In the genomic region with DNA sequence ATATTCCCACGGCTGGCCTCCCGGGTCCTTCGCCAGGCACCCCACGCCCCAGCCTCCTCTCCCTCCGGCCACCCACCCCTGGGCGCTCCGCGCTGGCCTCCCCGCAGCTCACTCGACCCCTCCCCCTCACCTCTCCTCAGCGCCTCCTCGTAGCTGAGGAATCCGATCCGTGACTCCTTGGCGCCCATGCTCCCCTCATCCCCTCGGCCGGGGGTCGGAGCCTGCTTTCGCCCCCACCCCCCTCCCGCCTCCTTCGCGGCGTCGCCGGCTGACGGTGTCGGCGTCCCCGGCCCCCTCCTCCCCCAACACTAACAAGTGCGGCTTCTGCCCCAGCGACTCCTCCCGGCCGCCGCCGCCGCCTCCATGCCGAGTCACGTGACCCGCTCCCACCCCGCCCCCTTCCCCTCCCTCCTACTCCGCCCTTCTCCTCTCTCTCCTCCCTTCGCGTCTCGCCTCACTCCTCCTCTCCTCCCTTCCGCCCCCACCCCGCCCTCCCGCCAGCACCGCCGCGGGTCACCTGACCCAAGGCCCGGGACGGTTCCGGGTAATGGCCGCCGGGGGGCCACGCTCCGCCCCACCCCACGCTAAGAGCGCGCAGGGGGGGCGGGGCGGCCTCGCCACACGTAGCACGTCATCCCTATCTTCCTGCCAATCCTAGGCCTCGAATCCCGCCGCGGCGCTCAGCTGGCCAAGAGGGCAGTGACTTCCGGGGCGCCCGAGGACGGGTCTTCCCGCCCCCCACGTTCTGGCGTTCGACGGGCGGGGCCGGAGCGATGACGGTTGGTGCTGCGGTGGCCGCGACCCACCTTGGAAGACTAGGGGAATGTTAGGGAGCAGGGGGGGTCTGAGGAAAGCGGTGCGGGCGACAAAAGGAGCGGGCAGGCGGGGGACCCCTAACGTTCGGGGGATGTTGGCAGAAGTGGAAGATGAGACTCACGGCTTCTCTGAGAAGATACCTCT, we compare ENCODE assay signal across 8 mouse cellular contexts. TPM values are rescaled to one million over a fixed set of nuclear protein-coding genes. Genes with fewer than 3 reads are reported as not detected.
DNase-seq lines count a peak whose midpoint lies in the region; ATAC-seq and TF ChIP-seq lines count a peak whose summit lies in the region.

Gene Usp32 (minus strand): TSS at position 581 of the 960 bp plus-strand sequence.

- peaks cover 0 to 21% of the 10 kb centered on the region in 2 experiments; a peak in 3 of 4 replicates for H3K4me1 ChIP-seq in CH12.LX (ENCODE audit: control insufficient read depth in 1 of 2, insufficient read depth in 2 of 2)
- no peaks in the 10 kb centered on the region for H3K4me1 ChIP-seq in forebrain, embryonic 11.5 days (replicated peaks; ENCODE audit: control insufficient read depth, insufficient read depth, low read length)
- peaks cover 2% of the 10 kb centered on the region; the same call in 1 of the 2 replicates for H3K4me1 ChIP-seq in heart, embryonic 16.5 days (ENCODE audit: control insufficient read depth, insufficient read depth, low read length)
- H3K4me1 ChIP-seq in liver, embryonic 16.5 days (ENCODE audit: control insufficient read depth, low read depth, low read length), result peaks cover 20% of the 10 kb centered on the region
- peaks cover 23% of the 10 kb centered on the region for H3K4me1 ChIP-seq in neural tube, embryonic 13.5 days (replicated peaks)
- no peaks in the 10 kb centered on the region; the same call in none of the 2 replicates for H3K4me1 ChIP-seq in testis, adult 2 months (ENCODE audit: control insufficient read depth, insufficient read depth, low read length)

- under 1% methylated on average over 72 of the region's 94 CpGs for WGBS in forebrain, embryonic 11.5 days
- WGBS in heart, embryonic 16.5 days, result under 1% methylated on average over 78 of the region's 94 CpGs
- under 1% methylated on average over 88 of the region's 94 CpGs for WGBS in liver, embryonic 16.5 days (ENCODE audit: insufficient replicate concordance)
- WGBS in neural tube, embryonic 13.5 days, result 1% methylated on average over 87 of the region's 94 CpGs

- H3K9ac ChIP-seq in CH12.LX (ENCODE audit: insufficient read depth, low read depth), result peak within 1 kb of the TSS; percentile 87
- H3K9ac ChIP-seq in forebrain, embryonic 11.5 days (ENCODE audit: low read length), result peak within 1 kb of the TSS; percentile 82
- H3K9ac ChIP-seq in heart, embryonic 16.5 days (ENCODE audit: low read length), result peak within 1 kb of the TSS; percentile 89
- H3K9ac ChIP-seq in liver, embryonic 16.5 days (ENCODE audit: low read depth, low read length), result peak within 1 kb of the TSS; percentile 92
- H3K9ac ChIP-seq in neural tube, embryonic 13.5 days, result peak within 1 kb of the TSS; percentile 91

- H3K36me3 ChIP-seq in CH12.LX (replicated peaks in 1 of 2; ENCODE audit: control insufficient read depth in 1 of 2, insufficient read depth in 1 of 2, low read length in 1 of 2), result peaks cover 0 to 5% of the 10 kb centered on the region in 2 experiments
- H3K36me3 ChIP-seq in forebrain, embryonic 11.5 days (ENCODE audit: control insufficient read depth, insufficient read depth, low read length), result no peaks in the 10 kb centered on the region
- H3K36me3 ChIP-seq in heart, embryonic 16.5 days (ENCODE audit: control insufficient read depth, insufficient read depth), result no peaks in the 10 kb centered on the region
- H3K36me3 ChIP-seq in liver, embryonic 16.5 days (ENCODE audit: control insufficient read depth, insufficient read depth), result peaks cover 9% of the 10 kb centered on the region
- H3K36me3 ChIP-seq in neural tube, embryonic 13.5 days, result no peaks in the 10 kb centered on the region
- H3K36me3 ChIP-seq in testis, adult 2 months (ENCODE audit: control insufficient read depth, insufficient read depth, low read length), result no peaks in the 10 kb centered on the region

- H3K9me3 ChIP-seq in CH12.LX (replicated peaks; ENCODE audit: low read length), result no peaks in the 10 kb centered on the region
- H3K9me3 ChIP-seq in forebrain, embryonic 11.5 days (ENCODE audit: control insufficient read depth, low read length), result no peaks in the 10 kb centered on the region
- no peaks in the 10 kb centered on the region for H3K9me3 ChIP-seq in heart, embryonic 16.5 days (replicated peaks; ENCODE audit: control insufficient read depth, low read length)
- no peaks in the 10 kb centered on the region for H3K9me3 ChIP-seq in liver, embryonic 16.5 days (replicated peaks; ENCODE audit: control insufficient read depth, low read length)
- no peaks in the 10 kb centered on the region for H3K9me3 ChIP-seq in neural tube, embryonic 13.5 days

- in situ Hi-C loops in CH12.LX (cut with MboI; ENCODE audit: low pct_ligation_motif_present, low pct_unique_long_range_greater_than_20kb, low sequenced_read_pairs), result no loop called here

- no peak for TF ChIP-seq EP300 in CH12.LX (IDR thresholded peaks at IDR 0.05; ENCODE audit: low read length)

- dilution Hi-C loops in CH12.LX (cut with MboI; ENCODE audit: extremely low pct_ligation_motif_present, extremely low pct_unique_long_range_greater_than_20kb, low sequenced_read_pairs), result no loop called here

- H3K27me3 ChIP-seq in CH12.LX (replicated peaks), result no peaks in the 10 kb centered on the region
- H3K27me3 ChIP-seq in forebrain, embryonic 11.5 days (ENCODE audit: control insufficient read depth, insufficient read depth, low read length), result no peaks in the 10 kb centered on the region
- no peaks in the 10 kb centered on the region for H3K27me3 ChIP-seq in heart, embryonic 16.5 days (ENCODE audit: control insufficient read depth, insufficient read depth, low read length)
- no peaks in the 10 kb centered on the region for H3K27me3 ChIP-seq in liver, embryonic 16.5 days (ENCODE audit: control insufficient read depth, insufficient read depth, low read depth, low read length)
- H3K27me3 ChIP-seq in neural tube, embryonic 13.5 days, result no peaks in the 10 kb centered on the region
- H3K27me3 ChIP-seq in testis, adult 2 months (ENCODE audit: control insufficient read depth, insufficient read depth, low read length), result no peaks in the 10 kb centered on the region

- peak; percentile 94 for TF ChIP-seq POLR2A in CH12.LX (IDR thresholded peaks at IDR 0.05; ENCODE audit: low read depth, low read length)
- peak; percentile 94 for TF ChIP-seq POLR2A in testis, adult 2 months (IDR thresholded peaks at IDR 0.05; ENCODE audit: control insufficient read depth, low read depth, low read length)

- DNase-seq in CH12.LX (ENCODE audit: extremely low read depth), result peak; percentile 99
- DNase-seq in c-Kit-positive CD71-positive TER-119-negative erythroid progenitor cells, embryonic 14.5 days (ENCODE audit: low read depth), result peak; percentile 95
- peak; percentile 99 for DNase-seq in forebrain, embryonic 11.5 days (ENCODE audit: low spot score)
- peak; percentile 96 to 98 for DNase-seq in kidney, postnatal 4 days

- TF ChIP-seq RAD21 in CH12.LX (IDR thresholded peaks at IDR 0.05; ENCODE audit: low read depth, low read length), result no peak

- ATAC-seq in forebrain, embryonic 11.5 days (replicated peaks; ENCODE audit: low FRiP score), result peak; percentile 97
- ATAC-seq in heart, embryonic 16.5 days (replicated peaks; ENCODE audit: extremely low read depth, insufficient read depth, low FRiP score), result peak; percentile 98
- peak; percentile 95 for ATAC-seq in liver, embryonic 16.5 days (ENCODE audit: low read depth)
- ATAC-seq in neural tube, embryonic 13.5 days (ENCODE audit: low read depth), result peak; percentile 97

- no peak for TF ChIP-seq CTCF in CH12.LX (conservative IDR thresholded peaks at IDR 0.05 in 1 of 2, IDR thresholded peaks at IDR 0.05 in 1 of 2; ENCODE audit: low read depth in 2 of 2, low read length in 2 of 2)
- TF ChIP-seq CTCF in testis, adult 2 months (IDR thresholded peaks at IDR 0.05; ENCODE audit: control insufficient read depth, insufficient read depth, insufficient replicate concordance, low read depth, low read length), result no peak

- H3K79me2 ChIP-seq in CH12.LX (replicated peaks; ENCODE audit: control insufficient read depth, extremely low read depth, insufficient read depth, poor library complexity, severe bottlenecking), result peaks cover 5% of the 10 kb centered on the region

- H3K4me3 ChIP-seq in CH12.LX (replicated peaks in 1 of 3; ENCODE audit: low read depth in 2 of 3, low read length in 2 of 3, poor library complexity in 1 of 3), result peak within 1 kb of the TSS; percentile 75 to 98 (median 94)
- peak within 1 kb of the TSS; percentile 87 for H3K4me3 ChIP-seq in forebrain, embryonic 11.5 days (ENCODE audit: low read depth, low read length)
- H3K4me3 ChIP-seq in heart, embryonic 16.5 days (ENCODE audit: low read length), result peak within 1 kb of the TSS; percentile 93
- H3K4me3 ChIP-seq in liver, embryonic 16.5 days (ENCODE audit: low read depth, low read length), result peak within 1 kb of the TSS; percentile 85
- H3K4me3 ChIP-seq in neural tube, embryonic 13.5 days, result peak within 1 kb of the TSS; percentile 74
- H3K4me3 ChIP-seq in testis, adult 2 months (ENCODE audit: control insufficient read depth, low read depth, low read length), result peak within 1 kb of the TSS; percentile 99

- H3K27ac ChIP-seq in CH12.LX (ENCODE audit: insufficient read depth, low read depth), result peak within 1 kb of the TSS; percentile 22; the same call in 1 of the 2 replicates
- H3K27ac ChIP-seq in forebrain, embryonic 11.5 days (ENCODE audit: low read depth, low read length), result peak within 1 kb of the TSS; percentile 58
- H3K27ac ChIP-seq in heart, embryonic 16.5 days (ENCODE audit: low read length), result peak within 1 kb of the TSS; percentile 87
- H3K27ac ChIP-seq in liver, embryonic 16.5 days (ENCODE audit: low read length), result peak within 1 kb of the TSS; percentile 93
- H3K27ac ChIP-seq in neural tube, embryonic 13.5 days (replicated peaks), result peak within 1 kb of the TSS; percentile 94
- peak within 1 kb of the TSS; percentile 100 for H3K27ac ChIP-seq in testis, adult 2 months (ENCODE audit: control insufficient read depth, insufficient read depth, low read depth, low read length)

- peak within 1 kb of the TSS; percentile 93 for H3K4me2 ChIP-seq in CH12.LX (ENCODE audit: insufficient read depth, low read depth, poor library complexity, severe bottlenecking)
- peak within 1 kb of the TSS; percentile 74 for H3K4me2 ChIP-seq in forebrain, embryonic 11.5 days (ENCODE audit: low read depth, low read length, severe bottlenecking)
- peak within 1 kb of the TSS; percentile 87 for H3K4me2 ChIP-seq in heart, embryonic 16.5 days (ENCODE audit: low read depth, low read length)
- H3K4me2 ChIP-seq in liver, embryonic 16.5 days (ENCODE audit: low read depth, low read length), result peak within 1 kb of the TSS; percentile 70
- peak within 1 kb of the TSS; percentile 76 for H3K4me2 ChIP-seq in neural tube, embryonic 13.5 days

RNA-seq across cellular contexts. Expression of gene Usp32, which starts in this region (rescaled TPM):
- total RNA-seq in CH12.LX (2012; rRNA removed), result 11.0 and 11.8 TPM in 2 replicates
- 7.4 and 7.5 TPM in 2 replicates for total RNA-seq in CH12.LX (2014; rRNA removed)
- polyA plus RNA-seq in CH12.LX (2012; ENCODE audit: insufficient read length, low read depth), result 12.0 and 16.4 TPM in 2 replicates
- polyA plus RNA-seq in forebrain, embryonic 11.5 days (2014; fragmentation: Nextera tagmentation; extraction: Ambion mirVana), result 7.9 and 8.0 TPM in 2 replicates
- polyA plus RNA-seq in heart, embryonic 16.5 days (2015; fragmentation: Nextera tagmentation; extraction: Ambion mirVana), result 3.4 and 4.6 TPM in 2 replicates
- polyA plus RNA-seq in liver, embryonic 16.5 days (2015; fragmentation: Nextera tagmentation; extraction: Ambion mirVana), result 11.4 and 12.2 TPM in 2 replicates
- 10.8 and 11.6 TPM in 2 replicates for polyA plus RNA-seq in neural tube, embryonic 13.5 days (2015; fragmentation: Nextera tagmentation; extraction: Ambion mirVana)
- polyA plus RNA-seq in testis, adult 2 months (2012; rRNA removed), result 31.5 and 33.8 TPM in 2 replicates

Comparison
In these comparisons a context has a peak if more than half of its experiments do, and no peak if none do; other contexts are left out.
1. Peak in every context shown above with its lines: DNase-seq, ATAC-seq, H3K4me3 ChIP-seq and H3K27ac ChIP-seq.
2. H3K27ac ChIP-seq: peak in every context shown above with its lines; median percentile 100 in testis, adult 2 months; 94 in neural tube, embryonic 13.5 days; 93 in liver, embryonic 16.5 days; 87 in heart, embryonic 16.5 days; 58 in forebrain, embryonic 11.5 days; 22 in CH12.LX.